Mouse (Mus musculus) megakaryocyte, embryonic 14.5 days (primary cell): ENCODE measurements around the gene Mylk4.

Source experiments
- FLI1 ChIP-seq: IDR thresholded peaks from 2 replicates; pipeline ENCODE4 v1.6.1; 2012; ENCODE audit warnings: low read length, inconsistent platforms, mixed read lengths
- GATA1 ChIP-seq: IDR thresholded peaks from 3 replicates; pipeline ENCODE4 v1.6.1; 2012; ENCODE audit warnings: mixed read lengths, low read length, inconsistent platforms, borderline replicate concordance

GRCm38 (mm10) chr13:32768104-32768503, 15.7 kb downstream of the Mylk4 start:
- TF ChIP-seq GATA1 (no peak), FLI1 (no peak)
